ENCODE assay signal across 24 mouse cellular contexts in genomic region chr7:83650638-83651037, GRCm38 (mm10). TPM values are rescaled to one million over a fixed set of nuclear protein-coding genes. Genes with fewer than 3 reads are reported as not detected.
DNase-seq lines count a peak whose midpoint lies in the region; ATAC-seq and TF ChIP-seq lines count a peak whose summit lies in the region.
"Had no signal": no experiment of that assay in that cellular context is flagged by ENCODE, and none has a peak within 500 bp of the region (broad histone marks: within the 10 kb centered on the region; RNA-seq: fewer than 3 reads in every experiment).

No protein-coding gene starts in this region.

- 0 out of 2 replicates have a peak overlapping the region, but pooled peaks have one; percentile 48 for H3K27ac ChIP-seq in liver, adult 2 months (replicated peaks; ENCODE audit: insufficient read depth, low read depth, low read length)
- no peak overlapping the region for H3K27ac ChIP-seq in liver, embryonic 12.5 days
- H3K27ac ChIP-seq in kidney, adult 2 months (ENCODE audit: insufficient read depth, low read depth, low read length): no peak overlapping the region
- H3K27ac ChIP-seq: forebrain, embryonic 12.5 days; heart, embryonic 10.5 days; hindbrain, embryonic 15.5 days; kidney, postnatal 0 days; left cerebral cortex, adult 2 months; limb, embryonic 10.5 days; midbrain, embryonic 13.5 days had no signal

- TF ChIP-seq CTCF in liver, adult 2 months (IDR thresholded peaks at IDR 0.05; ENCODE audit: low read depth, low read length): no peak
- no peak for TF ChIP-seq CTCF in kidney, adult 2 months (conservative IDR thresholded peaks at IDR 0.05; ENCODE audit: insufficient read depth, insufficient read length, low read depth, low read length)

- H3K27me3 ChIP-seq in liver, adult 2 months (ENCODE audit: control insufficient read depth, insufficient read depth, low read length): no peaks in the 10 kb centered on the region
- no peaks in the 10 kb centered on the region for H3K27me3 ChIP-seq in liver, embryonic 12.5 days (replicated peaks)
- H3K27me3 ChIP-seq in kidney, adult 2 months (replicated peaks; ENCODE audit: control insufficient read depth, insufficient read depth, low read length): no peaks in the 10 kb centered on the region
- H3K27me3 ChIP-seq: forebrain, embryonic 12.5 days; hindbrain, embryonic 15.5 days; midbrain, embryonic 13.5 days had no signal

- WGBS in liver, adult 2 months: 82% methylated on average over 5 of the region's 5 CpGs
- WGBS in liver, embryonic 12.5 days (ENCODE audit: insufficient replicate concordance): 29% methylated on average over 5 of the region's 5 CpGs
- WGBS in kidney, adult 2 months: 84% methylated on average over 5 of the region's 5 CpGs

- H3K4me1 ChIP-seq in liver, adult 2 months (ENCODE audit: control insufficient read depth, insufficient read depth, low read length): peaks cover 22% of the 10 kb centered on the region
- H3K4me1 ChIP-seq in liver, embryonic 12.5 days: peaks cover 6% of the 10 kb centered on the region; the same call in 1 of the 2 replicates
- no peaks in the 10 kb centered on the region for H3K4me1 ChIP-seq in kidney, adult 2 months (ENCODE audit: control insufficient read depth, insufficient read depth, low read length)
- H3K4me1 ChIP-seq: forebrain, embryonic 12.5 days; heart, embryonic 10.5 days; hindbrain, embryonic 15.5 days; midbrain, embryonic 13.5 days had no signal

- H3K4me2 ChIP-seq in liver, embryonic 12.5 days: no peak overlapping the region
- H3K4me2 ChIP-seq: forebrain, embryonic 12.5 days; hindbrain, embryonic 15.5 days; midbrain, embryonic 13.5 days had no signal

- H3K4me3 ChIP-seq in liver, adult 2 months (ENCODE audit: insufficient read depth, low read depth, low read length): no peak overlapping the region
- no peak overlapping the region for H3K4me3 ChIP-seq in liver, embryonic 12.5 days
- H3K4me3 ChIP-seq in kidney, adult 2 months (ENCODE audit: insufficient read depth, low read depth, low read length): no peak overlapping the region
- H3K4me3 ChIP-seq: forebrain, embryonic 12.5 days; heart, embryonic 10.5 days; hindbrain, embryonic 15.5 days; left cerebral cortex, adult 2 months; limb, embryonic 10.5 days; midbrain, embryonic 13.5 days; myocyte had no signal

- H3K79me2 ChIP-seq in liver, adult 2 months (ENCODE audit: control insufficient read depth, insufficient read depth, low read length): no peaks in the 10 kb centered on the region

- no peak for ATAC-seq in liver, embryonic 12.5 days
- ATAC-seq in megakaryocyte progenitor cell, adult 5-6 weeks (replicated peaks; ENCODE audit: poor library complexity): peak; percentile 59
- ATAC-seq: intestine, postnatal 0 days; midbrain, embryonic 13.5 days had no signal

- H3K36me3 ChIP-seq in liver, adult 2 months (ENCODE audit: control insufficient read depth, insufficient read depth, low read length): no peaks in the 10 kb centered on the region
- H3K36me3 ChIP-seq in liver, embryonic 12.5 days: no peaks in the 10 kb centered on the region
- no peaks in the 10 kb centered on the region for H3K36me3 ChIP-seq in kidney, adult 2 months (ENCODE audit: control insufficient read depth, insufficient read depth, low read length)
- H3K36me3 ChIP-seq: forebrain, embryonic 12.5 days; heart, embryonic 10.5 days; hindbrain, embryonic 15.5 days; limb, embryonic 10.5 days; midbrain, embryonic 13.5 days had no signal

- TF ChIP-seq POLR2A in liver, adult 2 months (IDR thresholded peaks at IDR 0.05; ENCODE audit: extremely low read depth, insufficient read depth, low read length): no peak
- TF ChIP-seq POLR2A in kidney, adult 2 months (IDR thresholded peaks at IDR 0.05; ENCODE audit: low read depth, low read length): no peak

- H3K9me3 ChIP-seq in liver, embryonic 12.5 days (replicated peaks): no peaks in the 10 kb centered on the region
- H3K9me3 ChIP-seq: forebrain, embryonic 12.5 days; heart, embryonic 10.5 days; hindbrain, embryonic 15.5 days; limb, embryonic 10.5 days; midbrain, embryonic 13.5 days had no signal

- no peak overlapping the region for H3K9ac ChIP-seq in liver, adult 2 months (ENCODE audit: low read depth, low read length)
- no peak overlapping the region for H3K9ac ChIP-seq in liver, embryonic 12.5 days
- H3K9ac ChIP-seq: forebrain, embryonic 12.5 days; hindbrain, embryonic 15.5 days; midbrain, embryonic 13.5 days had no signal

- no peak for DNase-seq in liver, adult 2 months (ENCODE audit: extremely low read depth, low read depth, low spot score)
- DNase-seq in thymus, postnatal 4 days: peak; percentile 7
- no peak for DNase-seq in thymus, adult 18-20 months
- DNase-seq in kidney, adult 2 months: no peak
- no peak for DNase-seq in cerebellum, postnatal 10 days
- no peak for DNase-seq in layer of hippocampus, adult 9-11 months
- DNase-seq: adrenal gland, postnatal 25 days; cerebellum, adult 9-11 months; gastrocnemius, postnatal 25 days; heart, postnatal 14 days; lung, adult 18-20 months; lung, postnatal 4 days; thymus, postnatal 14 days had no signal

RNA-seq across cellular contexts. Expression of gene Stard5, which starts 18.9 kb away (rescaled TPM):
- total RNA-seq in liver, adult 2 months (2014; rRNA removed): 127 and 130 TPM in 2 replicates
- polyA plus RNA-seq in liver, adult 2 months (2012; rRNA removed): 66.9 and 71.2 TPM in 2 replicates
- 7.6 and 7.9 TPM in 2 replicates for polyA plus RNA-seq in liver, embryonic 12.5 days (2016; fragmentation: Nextera tagmentation; extraction: Ambion mirVana)
- total RNA-seq in megakaryocyte progenitor cell, adult 5-6 weeks (2015): 9.4 and 11.3 TPM in 2 replicates
- total RNA-seq in megakaryocyte progenitor cell, adult 5-6 weeks (2017): 10.0 and 11.0 TPM in 2 replicates
- polyA plus RNA-seq in kidney, adult 2 months (2012; rRNA removed): 80.0 and 88.2 TPM in 2 replicates
